ENCODE assay signal across 20 mouse cellular contexts in genomic region chr9:86319516-86320140, GRCm38 (mm10).
"Had no signal": no experiment of that assay in that cellular context is flagged by ENCODE, and none has a peak within 500 bp of the region (broad histone marks: within the 10 kb centered on the region; RNA-seq: fewer than 3 reads in every experiment).

No protein-coding gene starts in this region.

- H3K9me3 ChIP-seq: kidney, embryonic 15.5 days; midbrain, embryonic 12.5 days; midbrain, embryonic 15.5 days; neural tube, embryonic 12.5 days; neural tube, embryonic 15.5 days had no signal

- H3K4me3 ChIP-seq: kidney, embryonic 15.5 days; left cerebral cortex, adult 2 months; midbrain, embryonic 12.5 days; midbrain, embryonic 15.5 days; neural tube, embryonic 12.5 days; neural tube, embryonic 15.5 days had no signal

- H3K4me2 ChIP-seq: kidney, embryonic 15.5 days; lung, embryonic 14.5 days; midbrain, embryonic 12.5 days; midbrain, embryonic 15.5 days; neural tube, embryonic 12.5 days; neural tube, embryonic 15.5 days had no signal

- DNase-seq: kidney, adult 2 months; kidney, postnatal 10 days; kidney, postnatal 36 days; layer of hippocampus, postnatal 36 days; liver, postnatal 0 days; lung, embryonic 14.5 days; thymus, adult 2 months; thymus, postnatal 14 days; thymus, postnatal 4 days had no signal

- H3K4me1 ChIP-seq: kidney, embryonic 15.5 days; midbrain, embryonic 12.5 days; midbrain, embryonic 15.5 days; neural tube, embryonic 12.5 days; neural tube, embryonic 15.5 days had no signal

- H3K27ac ChIP-seq: kidney, embryonic 15.5 days; left cerebral cortex, adult 2 months; liver, embryonic 14.5 days; macrophage; midbrain, embryonic 12.5 days; midbrain, embryonic 15.5 days; neural tube, embryonic 12.5 days; neural tube, embryonic 15.5 days; stomach, postnatal 0 days had no signal

- H3K27me3 ChIP-seq: kidney, embryonic 15.5 days; midbrain, embryonic 12.5 days; midbrain, embryonic 15.5 days; neural tube, embryonic 12.5 days; neural tube, embryonic 15.5 days had no signal

- H3K9ac ChIP-seq: kidney, embryonic 15.5 days; liver, embryonic 14.5 days; liver, postnatal 0 days; lung, embryonic 14.5 days; midbrain, embryonic 12.5 days; midbrain, embryonic 15.5 days; neural tube, embryonic 12.5 days; neural tube, embryonic 15.5 days had no signal

- ATAC-seq: intestine, postnatal 0 days; liver, postnatal 0 days; lung, postnatal 0 days; midbrain, embryonic 15.5 days had no signal

- H3K36me3 ChIP-seq: kidney, embryonic 15.5 days; midbrain, embryonic 12.5 days; midbrain, embryonic 15.5 days; neural tube, embryonic 12.5 days; neural tube, embryonic 15.5 days had no signal
